Mouse (Mus musculus) testis, adult 10 weeks (tissue): Measurements from ENCODE around the gene Acp5. TPM values are rescaled to one million over a fixed set of nuclear protein-coding genes. Genes with fewer than 3 reads are reported as not detected.

Experiments
- polyA plus RNA-seq: library from polyadenylated mRNA; stranded (reverse); fragments of 350-450 nt; fragmentation: Illumina TruSeq; extraction: RNeasy Lipid Tissue Mini Kit (QIAGEN cat#74804); gene quantifications from one replicate; pipeline ENCODE4 v1.2.3, GENCODE M21; 2014; ENCODE audit warnings: low read depth, low replicate concordance

Acp5 gene
- 0.66 TPM for polyA plus RNA-seq

DNA sequence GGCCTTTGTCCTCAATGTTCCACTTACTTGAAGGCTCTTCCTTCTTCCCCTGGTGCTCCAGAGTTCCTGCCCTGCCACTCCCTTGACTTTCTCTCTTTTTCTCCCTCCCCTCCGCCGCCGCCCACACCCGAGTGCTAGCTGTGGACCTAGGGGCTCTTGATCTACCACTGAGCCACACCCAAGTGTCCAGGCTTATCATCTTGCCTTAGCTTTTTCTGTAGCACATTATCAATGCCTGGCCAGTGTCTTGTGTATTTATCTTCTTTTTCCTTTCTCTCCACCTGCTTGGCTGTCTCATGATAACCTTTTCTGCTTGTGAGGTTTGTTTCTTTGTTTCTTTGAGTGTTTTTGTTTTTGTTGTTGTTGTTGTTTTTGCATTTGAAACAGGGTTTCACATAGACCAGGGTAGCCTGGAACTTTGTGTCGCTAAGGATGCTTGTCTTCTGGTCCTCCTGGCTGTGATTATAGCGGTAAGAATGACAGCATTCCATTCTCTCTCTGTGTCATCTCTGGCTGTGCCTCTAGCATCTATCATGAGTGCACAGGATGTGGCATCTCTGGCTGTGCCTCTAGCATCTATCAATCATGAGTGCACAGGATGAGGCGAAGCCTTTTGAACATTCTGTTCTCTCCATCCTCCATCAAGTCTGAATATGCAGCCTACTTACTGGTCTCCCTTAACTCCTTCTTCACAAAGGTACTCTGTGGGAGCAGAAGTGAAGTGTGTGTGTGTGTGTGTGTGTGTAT, at the start of gene Acp5:
Gene Acp5, minus strand, starts transcription at position 68 of the 747 bp plus-strand sequence.

DNA sequence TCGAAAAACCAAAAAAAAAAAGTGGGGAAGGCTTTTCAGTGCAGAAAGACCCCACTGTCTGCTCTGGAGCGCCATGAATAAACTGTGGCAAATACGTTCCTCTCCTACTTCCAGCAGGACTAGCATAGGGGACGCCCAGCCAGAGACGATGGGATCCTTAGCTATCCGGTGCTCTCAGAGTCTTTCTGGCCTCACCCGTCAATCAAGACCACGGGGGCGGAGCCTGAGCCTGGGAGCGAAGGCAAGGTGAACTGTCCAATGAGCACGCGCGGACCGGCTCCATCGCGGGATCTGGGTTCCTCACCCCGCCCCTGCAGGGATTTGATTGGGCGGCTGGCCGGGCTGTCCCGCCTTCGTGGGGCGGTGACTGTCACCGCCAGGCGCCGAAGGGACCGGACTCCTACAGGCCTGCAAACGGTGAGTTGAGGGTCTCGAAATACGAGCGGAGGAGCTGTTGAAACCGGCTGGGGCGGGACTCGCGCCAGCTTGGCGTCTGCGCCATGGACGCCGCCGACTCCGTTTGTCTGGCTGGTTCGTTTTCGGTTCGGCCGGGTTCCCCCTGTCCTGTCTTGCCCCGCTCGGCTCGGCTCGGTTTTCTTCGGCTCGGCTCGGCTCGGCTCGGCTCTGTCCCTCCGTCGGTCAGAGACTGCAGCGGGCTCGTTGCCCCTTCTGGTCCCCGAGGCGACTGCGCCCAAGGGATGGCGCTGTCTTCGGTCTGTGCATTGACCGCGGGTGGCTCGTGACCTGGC, 21.2 kb upstream of the Acp5 start, which contains the start of gene Pigyl:
Gene Pigyl, plus strand, starts transcription at position 350 of the 749 bp plus-strand sequence.

DNA sequence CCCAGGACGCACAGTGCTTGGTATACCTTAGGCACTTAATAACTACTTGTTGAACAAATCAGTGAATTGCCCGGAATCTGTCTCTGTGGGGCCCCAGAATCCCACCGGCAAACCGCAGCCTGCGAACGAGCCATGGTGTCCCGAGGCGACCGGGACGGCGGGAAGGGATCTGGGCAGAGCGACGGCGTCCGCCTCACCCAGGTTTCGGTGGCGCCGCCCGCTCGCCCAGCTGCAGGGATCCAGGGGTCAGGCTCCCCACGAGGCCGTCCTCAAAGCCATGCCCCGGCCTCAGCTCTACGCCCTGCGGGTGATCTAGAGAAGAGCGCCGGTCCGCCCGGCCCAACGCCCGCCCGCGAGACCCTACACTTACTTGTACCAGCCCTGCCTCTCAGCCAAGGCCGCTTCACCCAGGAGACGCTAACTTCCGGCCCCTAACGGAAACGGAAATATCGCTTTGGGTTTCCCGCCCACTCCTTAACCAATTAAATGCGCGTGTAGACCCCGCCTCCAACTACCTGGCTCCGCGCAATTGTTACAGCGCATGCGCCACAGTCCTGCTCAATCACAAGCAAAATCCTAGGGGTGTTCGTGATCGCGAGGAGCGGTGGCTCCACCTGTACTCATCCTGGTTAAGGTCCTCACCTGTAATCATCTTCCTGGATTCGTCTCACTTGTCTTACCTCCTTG, 18.6 kb downstream of the Acp5 start, which contains the start of gene Elof1:
Gene Elof1, minus strand, starts transcription at position 433 of the 687 bp plus-strand sequence.

GRCm38 (mm10) chr9:22098993-22099696, 36.4 kb downstream of the Acp5 start, which contains the start of gene Cnn1:
Cnn1 (plus strand) TSS chr9:22099216.

GRCm38 (mm10) chr9:22085022-22085834, 50.3 kb downstream of the Acp5 start, which contains the start of gene Ecsit:
Ecsit (minus strand) TSS chr9:22085438.

Other genes with a start within 250 kb of the Acp5 start
- 1.1 TPM for gene Rab3d, start 217.5 kb downstream of the Acp5 start, polyA plus RNA-seq
- gene Ccdc159, start 208.2 kb downstream of the Acp5 start, polyA plus RNA-seq: 12.3 TPM
- gene Tmem205, start 208.2 kb downstream of the Acp5 start, polyA plus RNA-seq: 4.8 TPM
- 1.8 TPM for gene Plppr2, start 198.7 kb downstream of the Acp5 start, polyA plus RNA-seq
- gene Swsap1, start 180.0 kb downstream of the Acp5 start, polyA plus RNA-seq: 3.8 TPM
- gene Epor, start 172.2 kb downstream of the Acp5 start, polyA plus RNA-seq: not detected
- 0.29 TPM for gene Rgl3, start 146.3 kb downstream of the Acp5 start, polyA plus RNA-seq
- 10.7 TPM for gene Ccdc151, start 133.1 kb downstream of the Acp5 start, polyA plus RNA-seq
- gene Prkcsh, start 132.9 kb downstream of the Acp5 start, polyA plus RNA-seq: 4.6 TPM
- gene Elavl3, start 83.7 kb downstream of the Acp5 start, polyA plus RNA-seq: 1.4 TPM
- gene Gm49318, start 64.5 kb downstream of the Acp5 start, polyA plus RNA-seq: not detected
- 0.81 TPM for gene Zfp653, start 64.3 kb downstream of the Acp5 start, polyA plus RNA-seq
- 19.2 TPM for gene Ecsit, start 50.3 kb downstream of the Acp5 start, polyA plus RNA-seq
- gene Cnn1, start 36.5 kb downstream of the Acp5 start, polyA plus RNA-seq: 5.8 TPM
- gene Elof1, start 18.5 kb downstream of the Acp5 start, polyA plus RNA-seq: 103 TPM
- gene Pigyl, start 21.1 kb upstream of the Acp5 start, polyA plus RNA-seq: 5.6 TPM
- 0.45 TPM for gene Zfp872, start 52.4 kb upstream of the Acp5 start, polyA plus RNA-seq
- 32.2 TPM for gene Zfp809, start 90.0 kb upstream of the Acp5 start, polyA plus RNA-seq
- gene Zfp599, start 124.2 kb upstream of the Acp5 start, polyA plus RNA-seq: 0.32 TPM
- gene Zfp810, start 171.9 kb upstream of the Acp5 start, polyA plus RNA-seq: 6.1 TPM